Mouse (Mus musculus): Measurements from ENCODE around the gene Dcdc2b. TPM values are rescaled to one million over a fixed set of nuclear protein-coding genes. Genes with fewer than 3 reads are reported as not detected.

Dcdc2b gene
- polyA plus RNA-seq, 1 experiment = 0.68 TPM

- peak overlapping the region; percentile 30 for H3K4me3 ChIP-seq (ENCODE audit: insufficient read depth, low read length)
- H3K4me1 ChIP-seq (ENCODE audit: control insufficient read depth, insufficient read depth, low read length) = no peaks in the 10 kb centered on the region
- TF ChIP-seq POLR2A (IDR thresholded peaks at IDR 0.05; ENCODE audit: low read depth, low read length) (peak; percentile 60), CTCF (IDR thresholded peaks at IDR 0.05; ENCODE audit: borderline replicate concordance, insufficient read depth, low read length) (peak; percentile 53; the same call in 1 of the 2 replicates)
- peak overlapping the region; percentile 29 for H3K27ac ChIP-seq (ENCODE audit: insufficient read depth, low read length)
These were observed 29.0 kb downstream of the Dcdc2b start for GRCm38 (mm10) chr4:129584884-129585608.

DNA sequence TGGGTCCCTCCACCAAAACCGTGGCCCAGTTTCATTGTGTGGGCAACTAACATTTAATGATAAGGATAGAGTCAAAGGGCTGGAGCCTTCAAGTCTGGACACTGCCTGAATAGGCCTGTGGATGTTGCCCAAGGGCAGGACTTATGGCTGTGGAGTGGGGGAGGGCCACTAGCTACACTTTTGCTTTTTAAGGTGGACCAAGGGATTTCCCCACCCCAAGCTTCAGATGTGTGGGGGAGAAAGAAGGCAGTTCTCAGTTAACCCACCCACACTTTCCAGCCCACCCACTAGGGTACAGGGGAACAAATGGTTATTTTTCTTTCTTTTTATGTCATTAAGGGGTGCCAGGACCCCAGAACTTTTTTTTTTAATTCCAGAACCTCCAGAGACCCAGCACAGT, 29.7 kb downstream of the Dcdc2b start:
- Histone ChIP-seq H3K4me1 (ENCODE audit: control insufficient read depth, insufficient read depth, low read length) (no peaks in the 10 kb centered on the region), H3K4me3 (ENCODE audit: insufficient read depth, low read length) (peak overlapping the region; percentile 30; the same call in 1 of the 2 replicates), H3K27ac (ENCODE audit: insufficient read depth, low read length) (peak overlapping the region; percentile 29; the same call in 1 of the 2 replicates)
- TF ChIP-seq POLR2A (IDR thresholded peaks at IDR 0.05; ENCODE audit: low read depth, low read length) (no peak), CTCF (IDR thresholded peaks at IDR 0.05; ENCODE audit: borderline replicate concordance, insufficient read depth, low read length) (no peak)

- Histone ChIP-seq H3K4me1 (ENCODE audit: control insufficient read depth, insufficient read depth, low read length) (no peaks in the 10 kb centered on the region), H3K4me3 (ENCODE audit: insufficient read depth, low read length) (no peak overlapping the region), H3K27ac (ENCODE audit: insufficient read depth, low read length) (no peak overlapping the region)
- no peak for TF ChIP-seq POLR2A (IDR thresholded peaks at IDR 0.05; ENCODE audit: low read depth, low read length)
- TF ChIP-seq CTCF (IDR thresholded peaks at IDR 0.05; ENCODE audit: borderline replicate concordance, insufficient read depth, low read length) = no peak
These were observed 31.8 kb downstream of the Dcdc2b start for GRCm38 (mm10) chr4:129582251-129582650.

GRCm38 (mm10) chr4:129580347-129580746, 33.7 kb downstream of the Dcdc2b start:
- TF ChIP-seq CTCF (IDR thresholded peaks at IDR 0.05; ENCODE audit: borderline replicate concordance, insufficient read depth, low read length) (no peak), POLR2A (IDR thresholded peaks at IDR 0.05; ENCODE audit: low read depth, low read length) (no peak)
- no peaks in the 10 kb centered on the region for H3K4me1 ChIP-seq (ENCODE audit: control insufficient read depth, insufficient read depth, low read length)
- no peak overlapping the region for H3K4me3 ChIP-seq (ENCODE audit: insufficient read depth, low read length)
- no peak overlapping the region for H3K27ac ChIP-seq (ENCODE audit: insufficient read depth, low read length)

DNA sequence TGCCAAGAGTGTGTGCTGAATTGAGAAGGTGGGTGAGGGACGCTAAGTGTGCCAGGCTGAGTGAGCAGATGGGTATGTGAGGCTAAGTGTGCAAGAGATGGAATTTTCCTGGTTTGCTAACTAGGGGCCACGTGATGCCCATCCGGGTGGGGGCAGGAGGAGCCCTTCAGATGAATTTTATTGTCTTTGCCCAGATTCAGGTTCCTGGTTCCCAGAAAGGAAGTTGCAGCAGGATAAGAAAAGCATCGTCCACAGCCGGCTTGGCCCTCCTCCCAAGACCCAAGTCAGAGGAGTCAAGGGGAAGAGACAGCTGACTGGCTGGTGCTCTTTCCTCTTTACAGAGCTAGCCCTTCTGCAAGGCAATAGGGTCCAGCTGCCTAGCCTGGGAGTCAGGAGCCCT, 35.6 kb downstream of the Dcdc2b start, which contains the start of gene Fam167b:
TSS of gene Fam167b (minus strand) at position 84 of the 400 bp plus-strand sequence.
- Histone ChIP-seq H3K4me3 (ENCODE audit: insufficient read depth, low read length) (no peak within 1 kb of the TSS), H3K4me1 (ENCODE audit: control insufficient read depth, insufficient read depth, low read length) (no peaks in the 10 kb centered on the region), H3K27ac (ENCODE audit: insufficient read depth, low read length) (no peak within 1 kb of the TSS)
- TF ChIP-seq CTCF (IDR thresholded peaks at IDR 0.05; ENCODE audit: borderline replicate concordance, insufficient read depth, low read length) (no peak), POLR2A (IDR thresholded peaks at IDR 0.05; ENCODE audit: low read depth, low read length) (no peak)

DNA sequence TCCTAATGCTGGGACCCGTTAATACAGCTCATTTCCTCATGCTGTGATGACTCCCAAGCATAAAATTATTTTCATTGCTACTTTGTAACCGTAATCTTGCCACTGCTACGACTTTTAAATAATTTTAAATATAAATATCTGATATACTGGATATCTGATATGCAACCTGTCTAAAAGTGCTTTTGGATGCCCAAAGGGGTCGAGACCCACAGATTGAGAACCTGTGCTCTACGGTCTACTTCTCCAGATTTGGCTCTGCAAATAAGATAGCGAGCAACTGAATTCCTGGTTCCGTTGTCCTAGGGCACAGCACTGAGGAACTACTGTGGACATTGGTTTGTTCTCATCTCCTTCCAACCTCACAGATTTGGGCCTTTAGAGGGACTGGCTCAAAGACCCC, 36.4 kb downstream of the Dcdc2b start:
- Histone ChIP-seq H3K4me1 (ENCODE audit: control insufficient read depth, insufficient read depth, low read length) (no peaks in the 10 kb centered on the region), H3K4me3 (ENCODE audit: insufficient read depth, low read length) (no peak overlapping the region), H3K27ac (ENCODE audit: insufficient read depth, low read length) (no peak overlapping the region)
- no peak for TF ChIP-seq POLR2A (IDR thresholded peaks at IDR 0.05; ENCODE audit: low read depth, low read length)
- no peak for TF ChIP-seq CTCF (IDR thresholded peaks at IDR 0.05; ENCODE audit: borderline replicate concordance, insufficient read depth, low read length)

DNA sequence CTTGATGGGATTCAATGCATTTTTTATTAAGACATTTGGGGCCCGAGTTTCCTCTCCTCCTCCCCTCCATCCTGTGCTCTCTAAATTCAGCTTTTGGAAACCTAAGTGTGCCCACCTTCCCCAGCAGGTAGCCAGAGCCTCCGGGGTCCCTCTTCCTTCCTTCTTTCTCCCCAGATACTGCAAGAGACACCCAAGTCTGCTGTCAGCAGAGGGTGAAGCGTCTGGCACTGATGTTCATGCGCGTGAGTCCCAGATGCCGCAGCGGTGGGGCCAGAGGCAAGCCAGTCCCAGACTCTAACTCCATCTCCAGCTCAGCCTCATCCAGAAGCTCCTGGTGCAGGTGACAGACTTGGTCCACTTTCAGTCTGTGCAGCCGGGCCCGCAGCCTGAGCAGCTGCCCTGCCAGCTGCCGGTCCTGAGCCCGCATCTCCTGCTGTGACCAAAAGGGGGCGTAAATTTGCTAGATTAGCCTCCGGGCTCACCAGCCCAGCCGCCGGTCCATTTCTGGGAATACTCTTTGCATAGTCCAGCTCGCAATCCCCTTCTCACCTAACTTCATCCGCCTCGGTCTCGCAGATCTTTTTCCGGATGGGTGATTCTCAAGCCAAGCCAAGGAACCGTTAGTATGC, 37.1 kb downstream of the Dcdc2b start:
- no peak overlapping the region for H3K4me3 ChIP-seq (ENCODE audit: insufficient read depth, low read length)
- H3K27ac ChIP-seq (ENCODE audit: insufficient read depth, low read length) = no peak overlapping the region
- TF ChIP-seq CTCF (IDR thresholded peaks at IDR 0.05; ENCODE audit: borderline replicate concordance, insufficient read depth, low read length) (peak; percentile 30; the same call in 1 of the 2 replicates), POLR2A (IDR thresholded peaks at IDR 0.05; ENCODE audit: low read depth, low read length) (no peak)
- no peaks in the 10 kb centered on the region for H3K4me1 ChIP-seq (ENCODE audit: control insufficient read depth, insufficient read depth, low read length)

- TF ChIP-seq POLR2A (IDR thresholded peaks at IDR 0.05; ENCODE audit: low read depth, low read length) = no peak
- TF ChIP-seq CTCF (IDR thresholded peaks at IDR 0.05; ENCODE audit: borderline replicate concordance, insufficient read depth, low read length) = no peak
- H3K27ac ChIP-seq (ENCODE audit: insufficient read depth, low read length) = no peak overlapping the region
- no peak overlapping the region for H3K4me3 ChIP-seq (ENCODE audit: insufficient read depth, low read length)
- no peaks in the 10 kb centered on the region for H3K4me1 ChIP-seq (ENCODE audit: control insufficient read depth, insufficient read depth, low read length)
These were observed 38.7 kb downstream of the Dcdc2b start for GRCm38 (mm10) chr4:129575171-129575844.

DNA sequence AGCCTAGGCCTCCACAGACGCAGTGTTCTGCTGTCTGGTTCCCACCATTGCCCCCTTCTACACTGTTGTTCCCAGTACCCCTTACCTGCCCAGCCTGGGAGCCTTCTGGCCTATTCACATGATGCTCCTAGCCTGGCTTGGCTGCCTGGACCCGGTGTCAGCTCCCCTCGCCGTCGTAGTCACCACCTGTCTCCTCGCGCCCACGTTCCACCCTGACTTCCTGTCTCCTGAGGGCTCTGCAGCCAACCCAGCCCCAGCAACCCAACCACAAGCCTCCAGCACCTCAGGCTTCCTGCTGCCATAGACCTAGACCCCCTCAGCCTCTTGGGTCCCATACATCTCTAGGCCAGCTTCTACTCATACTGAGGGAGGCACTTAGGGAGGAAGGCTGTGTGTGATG, 40.6 kb downstream of the Dcdc2b start, which contains the start of gene Lck:
TSS of gene Lck (minus strand) at position 212 of the 400 bp plus-strand sequence.
- TF ChIP-seq CTCF (IDR thresholded peaks at IDR 0.05; ENCODE audit: borderline replicate concordance, insufficient read depth, low read length) (no peak), POLR2A (IDR thresholded peaks at IDR 0.05; ENCODE audit: low read depth, low read length) (no peak)
- no peak within 1 kb of the TSS for H3K27ac ChIP-seq (ENCODE audit: insufficient read depth, low read length)
- no peak within 1 kb of the TSS for H3K4me3 ChIP-seq (ENCODE audit: insufficient read depth, low read length)
- H3K4me1 ChIP-seq (ENCODE audit: control insufficient read depth, insufficient read depth, low read length) = no peaks in the 10 kb centered on the region

DNA sequence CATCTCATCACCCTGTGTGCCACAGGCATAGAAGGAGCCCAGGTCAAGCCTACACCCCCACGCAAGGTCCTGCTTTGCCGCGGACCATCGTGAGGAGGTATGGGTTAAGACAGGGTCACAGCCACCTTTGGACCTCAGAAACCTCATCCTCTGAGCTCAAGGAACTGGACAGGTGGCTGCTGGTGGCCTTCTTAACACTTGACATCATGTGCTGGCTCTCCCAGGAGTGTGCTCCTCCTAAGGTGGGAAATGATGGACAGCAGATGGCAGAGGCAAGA, 41.0 kb downstream of the Dcdc2b start:
- H3K4me1 ChIP-seq (ENCODE audit: control insufficient read depth, insufficient read depth, low read length) = no peaks in the 10 kb centered on the region
- H3K4me3 ChIP-seq (ENCODE audit: insufficient read depth, low read length) = no peak overlapping the region
- TF ChIP-seq CTCF (IDR thresholded peaks at IDR 0.05; ENCODE audit: borderline replicate concordance, insufficient read depth, low read length) (no peak), POLR2A (IDR thresholded peaks at IDR 0.05; ENCODE audit: low read depth, low read length) (no peak)
- H3K27ac ChIP-seq (ENCODE audit: insufficient read depth, low read length) = no peak overlapping the region

Measured in embryonic fibroblast, embryonic 13.5 days (primary cell).